In the genomic region with DNA sequence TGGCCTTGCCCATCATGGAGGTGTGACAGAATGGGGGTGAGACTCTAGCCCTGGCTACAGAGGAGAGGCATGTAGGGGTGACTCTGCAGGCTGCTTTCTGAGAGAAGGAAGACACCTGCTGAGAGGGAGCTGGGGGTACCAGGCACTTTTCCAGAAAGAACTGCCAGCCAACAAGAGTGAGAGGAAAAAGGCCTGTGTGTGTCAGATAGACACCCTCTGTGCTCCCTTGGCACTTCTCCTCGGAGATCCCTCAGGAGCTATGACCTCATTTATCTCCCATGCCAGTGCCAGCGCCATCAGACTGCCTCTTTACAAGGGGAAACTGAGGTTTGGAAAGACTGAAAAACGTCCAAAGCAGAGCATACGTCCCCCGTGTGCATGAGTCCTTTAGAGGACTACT, we compare ENCODE assay signal across 13 mouse cellular contexts.
A peak's percentile ranks its signal among the peaks of the same experiment; 100 is the strongest.
DNase-seq lines count a peak whose midpoint lies in the region; ATAC-seq and TF ChIP-seq lines count a peak whose summit lies in the region.
"Had no signal": no experiment of that assay in that cellular context is flagged by ENCODE, and none has a peak within 500 bp of the region (broad histone marks: within the 10 kb centered on the region; RNA-seq: fewer than 3 reads in every experiment).

No protein-coding gene starts in this region.

- WGBS in forebrain, embryonic 12.5 days = 45% methylated on average over 5 of the region's 5 CpGs
- WGBS in forebrain, embryonic 11.5 days = 47% methylated on average over 5 of the region's 5 CpGs
- 34% methylated on average over 5 of the region's 5 CpGs for WGBS in hindbrain, postnatal 0 days
- WGBS in hindbrain, embryonic 11.5 days = 59% methylated on average over 5 of the region's 5 CpGs

- TF ChIP-seq CTCF in hindbrain, postnatal 0 days (IDR thresholded peaks at IDR 0.05; ENCODE audit: low read depth) = no peak
- no peak for TF ChIP-seq CTCF in brain, embryonic 14.5 days (IDR thresholded peaks at IDR 0.05; ENCODE audit: borderline replicate concordance, extremely low read depth, insufficient read depth, insufficient read length)

- peaks cover 76% of the 10 kb centered on the region for H3K4me1 ChIP-seq in forebrain, embryonic 12.5 days
- peaks cover 15% of the 10 kb centered on the region for H3K4me1 ChIP-seq in forebrain, embryonic 11.5 days (replicated peaks; ENCODE audit: control insufficient read depth, insufficient read depth, low read length)
- peaks cover 20% of the 10 kb centered on the region for H3K4me1 ChIP-seq in hindbrain, postnatal 0 days (ENCODE audit: insufficient read depth, low read length)
- peaks cover 7% of the 10 kb centered on the region for H3K4me1 ChIP-seq in hindbrain, embryonic 11.5 days (replicated peaks; ENCODE audit: control insufficient read depth, insufficient read depth, low read length)

- no peaks in the 10 kb centered on the region for H3K9me3 ChIP-seq in forebrain, embryonic 12.5 days
- H3K9me3 ChIP-seq in forebrain, embryonic 11.5 days (ENCODE audit: control insufficient read depth, low read length) = no peaks in the 10 kb centered on the region
- no peaks in the 10 kb centered on the region for H3K9me3 ChIP-seq in hindbrain, postnatal 0 days (ENCODE audit: low read length)
- no peaks in the 10 kb centered on the region for H3K9me3 ChIP-seq in hindbrain, embryonic 11.5 days (ENCODE audit: control insufficient read depth, low read length)
- H3K9me3 ChIP-seq: embryonic facial prominence, embryonic 15.5 days had no signal

- no peak overlapping the region for H3K4me3 ChIP-seq in forebrain, embryonic 12.5 days (replicated peaks)
- no peak overlapping the region for H3K4me3 ChIP-seq in forebrain, embryonic 11.5 days (ENCODE audit: low read depth, low read length)
- no peak overlapping the region for H3K4me3 ChIP-seq in hindbrain, postnatal 0 days (ENCODE audit: low read length)
- no peak overlapping the region for H3K4me3 ChIP-seq in hindbrain, embryonic 11.5 days (ENCODE audit: low read depth, low read length)
- H3K4me3 ChIP-seq: embryonic facial prominence, embryonic 15.5 days had no signal

- DNase-seq in forebrain, embryonic 11.5 days (ENCODE audit: low spot score) = no peak
- peak; percentile 30 for DNase-seq in hindbrain, postnatal 0 days (ENCODE audit: low spot score)
- DNase-seq in hindbrain, embryonic 11.5 days (ENCODE audit: low spot score) = no peak
- DNase-seq in Muller cell, postnatal 12 days (ENCODE audit: inconsistent ontology term) = peak; percentile 46
- peak; percentile 62 for DNase-seq in brain, embryonic 14.5 days (ENCODE audit: low read depth)
- DNase-seq in B cell, adult 2 months = no peak
- DNase-seq: gastrocnemius, postnatal 25 days; kidney, adult 8-10 months; right cerebral cortex, adult 18-20 months had no signal

- H3K4me2 ChIP-seq in forebrain, embryonic 12.5 days = no peak overlapping the region
- no peak overlapping the region for H3K4me2 ChIP-seq in forebrain, embryonic 11.5 days (ENCODE audit: low read depth, low read length, severe bottlenecking)
- H3K4me2 ChIP-seq in hindbrain, postnatal 0 days (ENCODE audit: low read depth, low read length) = no peak overlapping the region
- no peak overlapping the region for H3K4me2 ChIP-seq in hindbrain, embryonic 11.5 days (replicated peaks; ENCODE audit: low read depth, low read length)
- H3K4me2 ChIP-seq: embryonic facial prominence, embryonic 15.5 days had no signal

- no peaks in the 10 kb centered on the region for H3K36me3 ChIP-seq in forebrain, embryonic 12.5 days (replicated peaks)
- no peaks in the 10 kb centered on the region for H3K36me3 ChIP-seq in forebrain, embryonic 11.5 days (ENCODE audit: control insufficient read depth, insufficient read depth, low read length)
- no peaks in the 10 kb centered on the region for H3K36me3 ChIP-seq in hindbrain, postnatal 0 days (ENCODE audit: insufficient read depth, low read length)
- no peaks in the 10 kb centered on the region for H3K36me3 ChIP-seq in hindbrain, embryonic 11.5 days (ENCODE audit: control insufficient read depth, insufficient read depth, low read length)
- H3K36me3 ChIP-seq: embryonic facial prominence, embryonic 15.5 days had no signal

- no peak overlapping the region for H3K9ac ChIP-seq in forebrain, embryonic 12.5 days
- no peak overlapping the region for H3K9ac ChIP-seq in forebrain, embryonic 11.5 days (ENCODE audit: low read length)
- no peak overlapping the region for H3K9ac ChIP-seq in hindbrain, postnatal 0 days (replicated peaks; ENCODE audit: low read length)
- H3K9ac ChIP-seq in hindbrain, embryonic 11.5 days (ENCODE audit: low read depth, low read length) = no peak overlapping the region
- H3K9ac ChIP-seq: embryonic facial prominence, embryonic 15.5 days had no signal

- no peak for ATAC-seq in forebrain, embryonic 12.5 days (ENCODE audit: low FRiP score)
- no peak for ATAC-seq in forebrain, embryonic 11.5 days (replicated peaks; ENCODE audit: low FRiP score)
- ATAC-seq in hindbrain, postnatal 0 days = no peak
- ATAC-seq in hindbrain, embryonic 11.5 days (ENCODE audit: low FRiP score) = no peak
- ATAC-seq: CD4-positive, CD25-positive, alpha-beta regulatory T cell, adult 4 months; hindbrain, embryonic 16.5 days had no signal

- H3K27ac ChIP-seq in forebrain, embryonic 12.5 days = peak overlapping the region; percentile 32; the same call in 1 of the 2 replicates
- H3K27ac ChIP-seq in forebrain, embryonic 11.5 days (ENCODE audit: low read depth, low read length) = no peak overlapping the region
- no peak overlapping the region; the same call in 1 of the 2 replicates for H3K27ac ChIP-seq in hindbrain, postnatal 0 days
- H3K27ac ChIP-seq in hindbrain, embryonic 11.5 days (ENCODE audit: low read depth, low read length) = no peak overlapping the region
- H3K27ac ChIP-seq: embryonic facial prominence, embryonic 15.5 days had no signal

- TF ChIP-seq POLR2A in brain, embryonic 14.5 days (IDR thresholded peaks at IDR 0.05; ENCODE audit: borderline replicate concordance, extremely low read depth, insufficient read depth, insufficient read length, poor library complexity, severe bottlenecking) = no peak

- H3K27me3 ChIP-seq in forebrain, embryonic 12.5 days = peaks cover 18% of the 10 kb centered on the region
- H3K27me3 ChIP-seq in forebrain, embryonic 11.5 days (ENCODE audit: control insufficient read depth, insufficient read depth, low read length) = no peaks in the 10 kb centered on the region; the same call in 1 of the 2 replicates
- H3K27me3 ChIP-seq in hindbrain, postnatal 0 days (ENCODE audit: insufficient read depth, low read length) = no peaks in the 10 kb centered on the region
- H3K27me3 ChIP-seq in hindbrain, embryonic 11.5 days (ENCODE audit: control insufficient read depth, insufficient read depth, low read length) = peaks cover 12% of the 10 kb centered on the region
- H3K27me3 ChIP-seq: embryonic facial prominence, embryonic 15.5 days had no signal

Comparison
In these comparisons a context has a peak if more than half of its experiments do, and no peak if none do; other contexts are left out.
1. DNase-seq: peak in hindbrain, postnatal 0 days (single experiment), Muller cell, postnatal 12 days (single experiment) and brain, embryonic 14.5 days (single experiment); none in forebrain, embryonic 11.5 days (single experiment), hindbrain, embryonic 11.5 days (single experiment) and B cell, adult 2 months (0 of 2).